Mouse (Mus musculus): Measurements from ENCODE around the gene Grb14. TPM values are rescaled to one million over a fixed set of nuclear protein-coding genes. Genes with fewer than 3 reads are reported as not detected.
A peak's percentile ranks its signal among the peaks of the same experiment; 100 is the strongest.

The Grb14 gene
- polyA plus RNA-seq, 1 experiment from 2014 or later, result 9.8 TPM

DNA sequence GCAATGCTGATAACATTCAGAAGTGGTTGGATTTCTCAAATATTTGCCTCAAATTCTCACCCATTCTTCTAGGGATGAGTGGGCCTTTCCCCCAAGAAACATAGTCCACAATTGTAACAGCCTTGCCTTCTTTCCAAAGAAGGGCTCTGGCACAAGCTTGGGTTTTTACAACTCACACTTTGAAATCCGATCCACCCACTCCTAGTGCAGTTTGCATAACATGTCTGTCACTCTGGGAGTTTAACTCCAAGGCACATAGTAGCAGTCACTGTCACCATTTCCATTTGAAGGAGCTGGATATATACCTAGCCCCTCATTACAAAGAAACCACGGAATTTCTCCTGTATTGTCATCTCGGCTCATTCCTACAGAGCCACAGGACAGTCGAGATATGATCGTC is 103.9 kb downstream of the Grb14 start:
- WGBS, result 61% methylated on average over 5 of the region's 5 CpGs
- H3K4me2 ChIP-seq, result no peak overlapping the region
- no peaks in the 10 kb centered on the region for H3K27me3 ChIP-seq
- no peaks in the 10 kb centered on the region for H3K9me3 ChIP-seq (replicated peaks)
- H3K36me3 ChIP-seq (ENCODE audit: poor library complexity, severe bottlenecking), result no peaks in the 10 kb centered on the region
- H3K9ac ChIP-seq, result no peak overlapping the region
- H3K27ac ChIP-seq, result no peak overlapping the region
- no peak overlapping the region for H3K4me3 ChIP-seq
- ATAC-seq, result no peak
- H3K4me1 ChIP-seq, result no peaks in the 10 kb centered on the region

GRCm38 (mm10) chr2:64915448-64915847 is 109.3 kb downstream of the Grb14 start:
- H3K36me3 ChIP-seq (ENCODE audit: poor library complexity, severe bottlenecking), result no peaks in the 10 kb centered on the region
- H3K27me3 ChIP-seq, result no peaks in the 10 kb centered on the region
- H3K4me3 ChIP-seq, result no peak overlapping the region
- H3K9me3 ChIP-seq (replicated peaks), result no peaks in the 10 kb centered on the region
- H3K9ac ChIP-seq, result no peak overlapping the region
- 31% methylated on average over 6 of the region's 6 CpGs for WGBS
- H3K4me2 ChIP-seq, result no peak overlapping the region
- no peak overlapping the region for H3K27ac ChIP-seq
- peak; percentile 92 for ATAC-seq
- H3K4me1 ChIP-seq, result 0 out of 2 replicates have a peak, but pooled peaks cover 3% of the 10 kb centered on the region

- H3K27ac ChIP-seq, result no peak overlapping the region
- 73% methylated on average over 5 of the region's 5 CpGs for WGBS
- no peak overlapping the region for H3K4me3 ChIP-seq
- no peak overlapping the region for H3K4me2 ChIP-seq
- H3K4me1 ChIP-seq, result no peaks in the 10 kb centered on the region
- ATAC-seq, result 0 out of 2 replicates have a peak, but pooled peaks have one; percentile 61
- no peaks in the 10 kb centered on the region for H3K36me3 ChIP-seq (ENCODE audit: poor library complexity, severe bottlenecking)
- H3K9ac ChIP-seq, result no peak overlapping the region
- H3K27me3 ChIP-seq, result no peaks in the 10 kb centered on the region
- no peaks in the 10 kb centered on the region for H3K9me3 ChIP-seq (replicated peaks)
Observed at GRCm38 (mm10) chr2:64904877-64905276, 119.9 kb downstream of the Grb14 start.

DNA sequence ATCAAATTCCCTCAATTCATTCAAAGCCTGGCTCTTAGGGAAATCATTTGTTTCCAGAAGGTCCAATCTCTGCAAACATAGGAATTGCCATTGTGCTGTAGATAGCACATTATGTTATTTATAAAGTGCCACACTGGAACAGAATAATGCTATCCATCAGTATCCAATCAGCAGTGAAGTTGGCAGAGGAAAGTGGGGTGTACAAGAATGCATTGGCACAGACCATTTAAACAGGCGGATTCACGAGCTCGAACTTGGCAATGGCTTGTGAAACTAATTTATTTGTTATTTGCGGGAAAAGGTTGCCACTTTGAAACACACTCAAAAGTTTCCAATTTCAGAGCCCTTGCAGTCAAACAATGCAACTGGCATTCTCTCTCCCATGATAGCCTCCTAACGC is 126.9 kb downstream of the Grb14 start:
- no peaks in the 10 kb centered on the region for H3K36me3 ChIP-seq (ENCODE audit: poor library complexity, severe bottlenecking)
- no peak overlapping the region for H3K4me3 ChIP-seq
- 62% methylated on average over 5 of the region's 5 CpGs for WGBS
- H3K27me3 ChIP-seq, result no peaks in the 10 kb centered on the region
- no peak overlapping the region for H3K4me2 ChIP-seq
- no peak overlapping the region for H3K27ac ChIP-seq
- ATAC-seq, result no peak; the same call in 1 of the 2 replicates
- no peaks in the 10 kb centered on the region for H3K4me1 ChIP-seq
- no peaks in the 10 kb centered on the region for H3K9me3 ChIP-seq (replicated peaks)
- no peak overlapping the region for H3K9ac ChIP-seq

DNA sequence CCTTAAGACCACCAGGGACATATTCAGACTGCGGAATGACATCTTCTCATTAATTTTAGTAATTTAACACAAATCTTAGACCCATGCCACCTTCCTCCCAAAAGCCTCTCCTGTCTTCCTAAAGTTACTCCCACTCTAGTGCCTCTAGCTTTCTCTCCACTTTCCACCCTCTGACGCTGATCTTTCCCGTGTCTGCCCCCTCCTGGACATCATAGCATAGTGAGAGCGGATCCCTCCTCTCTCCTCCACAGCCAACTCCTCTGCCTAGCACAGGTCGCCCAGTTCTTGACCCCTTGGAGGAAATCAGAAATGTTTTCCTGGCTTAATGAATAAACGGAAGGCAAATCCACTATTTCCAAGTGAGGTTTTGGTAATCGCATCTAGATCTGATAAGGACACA is 131.6 kb downstream of the Grb14 start:
- Histone ChIP-seq H3K9ac (no peak overlapping the region), H3K4me1 (no peaks in the 10 kb centered on the region), H3K9me3 (replicated peaks) (no peaks in the 10 kb centered on the region), H3K27ac (no peak overlapping the region), H3K36me3 (ENCODE audit: poor library complexity, severe bottlenecking) (no peaks in the 10 kb centered on the region), H3K27me3 (no peaks in the 10 kb centered on the region), H3K4me3 (no peak overlapping the region), H3K4me2 (no peak overlapping the region)
- no peak for ATAC-seq
- 64% methylated on average over 7 of the region's 7 CpGs for WGBS

- Histone ChIP-seq H3K9ac (no peak overlapping the region), H3K4me2 (no peak overlapping the region)
Observed at GRCm38 (mm10) chr2:64887098-64887757, 137.6 kb downstream of the Grb14 start.

GRCm38 (mm10) chr2:64885696-64886095 is 139.1 kb downstream of the Grb14 start:
- H3K27ac ChIP-seq, result no peak overlapping the region
- H3K9me3 ChIP-seq (replicated peaks), result no peaks in the 10 kb centered on the region
- H3K9ac ChIP-seq, result no peak overlapping the region
- no peak overlapping the region for H3K4me2 ChIP-seq
- H3K36me3 ChIP-seq (ENCODE audit: poor library complexity, severe bottlenecking), result no peaks in the 10 kb centered on the region
- ATAC-seq, result peak; percentile 48; the same call in 1 of the 2 replicates
- H3K27me3 ChIP-seq, result no peaks in the 10 kb centered on the region
- WGBS, result 11% methylated on average over 5 of the region's 5 CpGs
- H3K4me1 ChIP-seq, result peaks cover 17% of the 10 kb centered on the region
- H3K4me3 ChIP-seq, result no peak overlapping the region

More at GRCm38 (mm10) chr2:64887098-64887757, 137.6 kb downstream of the Grb14 start:
- no peak overlapping the region for H3K4me3 ChIP-seq
- H3K27ac ChIP-seq, result no peak overlapping the region
- no peaks in the 10 kb centered on the region for H3K9me3 ChIP-seq (replicated peaks)
- H3K4me1 ChIP-seq, result peaks cover 17% of the 10 kb centered on the region
- WGBS, result 19% methylated on average over 6 of the region's 6 CpGs
- no peaks in the 10 kb centered on the region for H3K27me3 ChIP-seq
- H3K36me3 ChIP-seq (ENCODE audit: poor library complexity, severe bottlenecking), result no peaks in the 10 kb centered on the region
- peak; percentile 61; the same call in 1 of the 2 replicates for ATAC-seq

DNA sequence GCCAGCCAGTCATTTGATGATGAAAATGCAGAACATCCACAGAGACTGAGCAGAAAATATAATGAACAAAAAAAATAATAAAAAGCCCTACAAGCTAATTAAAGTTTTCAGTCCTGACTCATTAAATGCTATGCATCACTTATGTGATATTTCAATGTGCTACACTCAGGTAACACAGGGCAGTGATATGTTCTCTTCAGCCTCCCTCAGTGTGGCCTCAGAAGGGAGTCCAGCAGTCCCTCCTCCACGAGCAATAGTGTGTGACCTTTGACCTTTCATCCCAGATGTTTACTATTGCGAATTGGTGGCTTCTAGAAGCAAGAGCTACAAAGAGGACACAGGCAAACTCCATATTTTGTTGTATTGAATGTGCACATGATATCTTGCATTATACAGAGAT is 146.5 kb downstream of the Grb14 start:
- no peaks in the 10 kb centered on the region for H3K4me1 ChIP-seq

More for the DNA sequence above, 146.5 kb downstream of the Grb14 start:
- Histone ChIP-seq H3K9me3 (replicated peaks) (no peaks in the 10 kb centered on the region), H3K9ac (no peak overlapping the region), H3K4me2 (no peak overlapping the region), H3K27ac (no peak overlapping the region), H3K27me3 (no peaks in the 10 kb centered on the region), H3K36me3 (ENCODE audit: poor library complexity, severe bottlenecking) (no peaks in the 10 kb centered on the region), H3K4me3 (no peak overlapping the region)
- ATAC-seq, result no peak
- WGBS, result 58% methylated on average over 2 of the region's 2 CpGs

Other genes with a start within 250 kb of the Grb14 start
- 2.2 and 2.7 TPM in 2 replicates for gene Cobll1, start 214.4 kb upstream of the Grb14 start, polyA plus RNA-seq (2015; fragmentation: Nextera tagmentation; extraction: Ambion mirVana)

Measured in forebrain, embryonic 13.5 days (tissue).